Mouse (Mus musculus) MEL (cell line): ENCODE measurements around the gene Eipr1. TPM values are rescaled to one million over a fixed set of nuclear protein-coding genes. Genes with fewer than 3 reads are reported as not detected.
"Not testable (repeated sequence)": the region's sequence is repeated elsewhere in the genome, so short reads cannot be mapped to it uniquely, and the experiment has no call there.

Experiments
- DNase-seq: peaks from one replicate; pipeline ENCODE4 v3.0.0; 2011; ENCODE audit warnings: low read depth, low spot score
- H3K27ac ChIP-seq: 2 replicates; pipeline ENCODE4 v1.5.1; 2012; ENCODE audit warnings: low read depth, mild to moderate bottlenecking, control low read depth, low read length, moderate library complexity; ENCODE audit not compliant: control insufficient read depth
- H3K27me3 ChIP-seq, 2 experiments: fragments of 150-350 bp in 1 of 2; sonication (generic) in 1 of 2; 2 replicates each; pipeline ENCODE4 v1.6.1; 2012; ENCODE audit warnings: low read length in 2 of 2, mild to moderate bottlenecking in 2 of 2, improper control_type of control experiment in 1 of 2, moderate library complexity in 1 of 2; ENCODE audit not compliant: insufficient read depth in 2 of 2, control insufficient read depth in 1 of 2
- H3K36me3 ChIP-seq, 2 experiments: 2 replicates each; pipeline ENCODE4 v1.6.1; 2012 to 2014; ENCODE audit warnings: low read length in 2 of 2, improper control_type of control experiment in 1 of 2, inconsistent platforms in 1 of 2, mild to moderate bottlenecking in 1 of 2; ENCODE audit not compliant: insufficient read depth in 2 of 2, control insufficient read depth in 1 of 2
- H3K4me1 ChIP-seq, 2 experiments: fragments of 150-350 bp in 1 of 2; sonication (generic) in 1 of 2; 2 replicates each; pipeline ENCODE4 v1.6.1; 2012; ENCODE audit warnings: low read length in 2 of 2, improper control_type of control experiment in 1 of 2, mild to moderate bottlenecking in 1 of 2; ENCODE audit not compliant: insufficient read depth in 2 of 2, control insufficient read depth in 1 of 2
- H3K4me3 ChIP-seq, 2 experiments: fragments of 150-350 bp in 1 of 2; sonication (generic) in 1 of 2; 2 replicates each; pipeline ENCODE4 v1.5.1; 2012; ENCODE audit warnings: low read depth in 2 of 2, low read length in 2 of 2, mild to moderate bottlenecking in 2 of 2, moderate library complexity in 2 of 2, control low read depth in 1 of 2, improper control_type of control experiment in 1 of 2; ENCODE audit not compliant: control insufficient read depth in 1 of 2, insufficient read depth in 1 of 2
- H3K79me2 ChIP-seq: 2 replicates; pipeline ENCODE4 v1.6.1; 2012; ENCODE audit warnings: mild to moderate bottlenecking, low read length, moderate library complexity; ENCODE audit not compliant: control insufficient read depth, poor library complexity, insufficient read depth
- H3K9ac ChIP-seq: 2 replicates; pipeline ENCODE4 v1.6.1; 2012; ENCODE audit warnings: low read depth, mild to moderate bottlenecking, control low read depth, low read length, moderate library complexity; ENCODE audit not compliant: control insufficient read depth, poor library complexity, severe bottlenecking
- H3K9me3 ChIP-seq: fragments of 150-350 bp; sonication (generic); replicated peaks from 2 replicates; pipeline ENCODE4 v1.6.1; 2012; ENCODE audit warnings: mild to moderate bottlenecking, low read length, improper control_type of control experiment, moderate library complexity; ENCODE audit not compliant: insufficient read depth
- CHD1 ChIP-seq: IDR thresholded peaks from 2 replicates; pipeline ENCODE4 v1.6.1; 2012; ENCODE audit warnings: low read depth, mild to moderate bottlenecking, inconsistent platforms, low read length, improper control_type of control experiment
- CHD2 ChIP-seq: IDR thresholded peaks from 2 replicates; pipeline ENCODE4 v1.6.1; 2011; ENCODE audit warnings: low read length, improper control_type of control experiment
- HCFC1 ChIP-seq: IDR thresholded peaks from 2 replicates; pipeline ENCODE4 v1.6.1; 2012; ENCODE audit warnings: low read depth, mild to moderate bottlenecking, inconsistent platforms, low read length, improper control_type of control experiment, moderate library complexity
- MAX ChIP-seq: IDR thresholded peaks from 2 replicates; pipeline ENCODE4 v1.6.1; 2011; ENCODE audit warnings: low read length, improper control_type of control experiment
- NRF1 ChIP-seq: IDR thresholded peaks from 2 replicates; pipeline ENCODE4 v1.6.1; 2014; ENCODE audit warnings: low read depth, mild to moderate bottlenecking, inconsistent platforms, low read length, improper control_type of control experiment, moderate library complexity; ENCODE audit not compliant: poor library complexity, insufficient read depth, severe bottlenecking
- UBTF ChIP-seq: IDR thresholded peaks from 2 replicates; pipeline ENCODE4 v1.6.1; 2012; ENCODE audit warnings: low read depth, mild to moderate bottlenecking, inconsistent platforms, low read length, improper control_type of control experiment, moderate library complexity, borderline replicate concordance; ENCODE audit not compliant: insufficient read depth
- ZC3H11A ChIP-seq: IDR thresholded peaks from 2 replicates; pipeline ENCODE4 v1.6.1; 2012; ENCODE audit warnings: low read depth, mild to moderate bottlenecking, inconsistent platforms, low read length, improper control_type of control experiment
- ZKSCAN1 ChIP-seq: IDR thresholded peaks from 2 replicates; pipeline ENCODE4 v1.6.1; 2012; ENCODE audit warnings: low read depth, mild to moderate bottlenecking, inconsistent platforms, low read length, improper control_type of control experiment, moderate library complexity
- ZNF384 ChIP-seq: IDR thresholded peaks from 2 replicates; pipeline ENCODE4 v1.6.1; 2012; ENCODE audit warnings: low read depth, mild to moderate bottlenecking, inconsistent platforms, low read length, improper control_type of control experiment
- polyA plus RNA-seq, 2 experiments: library from polyadenylated mRNA; stranded (reverse) in 1 of 2; unstranded in 1 of 2; fragments of >175 nt in 1 of 2; fragments of >200 nt in 1 of 2; gene quantifications; 2 replicates each; pipeline versions ENCODE4 v1.2.1 to v1.2.4; 2012; ENCODE audit warnings: low replicate concordance in 2 of 2, low read depth in 1 of 2; ENCODE audit not compliant: insufficient read length in 2 of 2, insufficient read depth in 1 of 2, missing spikeins in 1 of 2
- total RNA-seq: library from RNA; depleted of rRNA; stranded (reverse); fragments of 300-350 nt; gene quantifications from 2 replicates; pipeline ENCODE4 v1.2.3, GENCODE M21; 2012; rRNA removed

Eipr1 gene
- total and polyA plus RNA-seq, 3 experiments, result 45.8 to 51.5 TPM; not detected in 1

DNA sequence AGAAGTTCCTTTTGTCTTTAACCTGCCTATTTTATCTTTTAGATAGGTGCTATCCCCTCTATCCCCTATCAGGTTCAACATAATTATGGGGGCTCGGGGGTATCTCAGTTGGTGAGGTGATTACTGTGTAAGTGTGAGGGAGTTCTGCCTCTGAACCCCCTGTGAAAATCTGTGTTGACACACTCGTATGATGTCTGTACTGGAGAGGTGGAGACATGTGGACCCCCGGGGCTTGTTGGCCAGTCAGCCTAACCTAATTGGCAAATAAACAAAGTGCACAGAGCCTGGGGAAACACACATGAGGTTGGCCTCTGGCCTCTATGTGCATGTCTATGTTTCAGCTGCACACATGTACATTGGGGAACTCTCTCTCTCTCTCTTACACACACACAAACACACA lies 161.5 kb downstream of the Eipr1 start:
- Histone ChIP-seq H3K4me1 (no peaks in the 10 kb centered on the region), H3K9me3 (no peaks in the 10 kb centered on the region), H3K27ac (no peak overlapping the region), H3K36me3 (no peaks in the 10 kb centered on the region), H3K79me2 (no peaks in the 10 kb centered on the region), H3K4me3 (no peak overlapping the region), H3K9ac (no peak overlapping the region), H3K27me3 (no peaks in the 10 kb centered on the region)
- TF ChIP-seq ZC3H11A (no peak), HCFC1 (no peak), ZKSCAN1 (no peak), ZNF384 (no peak), MAX (no peak), CHD2 (no peak), NRF1 (no peak), UBTF (no peak), CHD1 (no peak)
- DNase-seq, result no peak

DNA sequence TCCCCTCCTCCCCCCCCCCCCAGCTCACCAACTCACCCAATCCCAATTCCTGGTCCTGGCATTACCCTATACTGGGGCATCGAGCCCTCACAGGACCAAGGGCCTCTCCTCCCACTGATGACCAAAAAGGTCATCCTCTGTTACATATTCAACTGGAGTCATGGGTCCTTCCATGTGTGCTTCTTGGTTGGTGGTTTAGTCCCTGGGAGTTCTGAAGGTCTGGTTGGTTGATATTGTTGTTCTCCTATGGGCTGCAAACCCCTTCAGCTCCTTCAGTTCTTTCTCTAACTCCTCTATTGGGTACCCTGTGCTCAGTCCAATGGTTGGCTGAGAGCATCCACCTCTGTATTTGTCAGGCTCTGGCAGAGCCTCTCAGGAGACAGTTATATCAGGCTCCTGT lies 162.5 kb downstream of the Eipr1 start:
- not testable (repeated sequence) for H3K79me2 ChIP-seq, H3K36me3 ChIP-seq, H3K4me3 ChIP-seq, H3K4me1 ChIP-seq, H3K9me3 ChIP-seq, H3K27me3 ChIP-seq, H3K9ac ChIP-seq, H3K27ac ChIP-seq, DNase-seq

Other genes starting within 250 kb of the Eipr1 start
- not detected in 2 replicates for gene Dcdc2c, start 199.4 kb upstream of the Eipr1 start, total RNA-seq
- gene Dcdc2c, start 199.4 kb upstream of the Eipr1 start, polyA plus RNA-seq, result under 1 TPM in 1 of 2 experiments, not detected in 1; 0.06 TPM
- gene Allc, start 169.3 kb upstream of the Eipr1 start, total RNA-seq, result 0.42 and 0.85 TPM in 2 replicates
- gene Allc, start 169.3 kb upstream of the Eipr1 start, polyA plus RNA-seq, result 1 to 10 TPM in 1 of 2 experiments, not detected in 1; 2.2 TPM
- gene Colec11, start 128.4 kb upstream of the Eipr1 start, total RNA-seq, result 0.23 and 0.54 TPM in 2 replicates
- gene Colec11, start 128.4 kb upstream of the Eipr1 start, polyA plus RNA-seq, result under 1 TPM in 1 of 2 experiments, not detected in 1; 0.74 TPM
- gene Rps7, start 115.8 kb upstream of the Eipr1 start, total RNA-seq, result 2,384 and 2,439 TPM in 2 replicates
- gene Rps7, start 115.8 kb upstream of the Eipr1 start, polyA plus RNA-seq, result 100 to 1,000 TPM; 300 to 476 TPM
- gene Rnaseh1, start 102.2 kb upstream of the Eipr1 start, total RNA-seq, result 39.0 and 47.9 TPM in 2 replicates
- gene Rnaseh1, start 102.2 kb upstream of the Eipr1 start, polyA plus RNA-seq, result 10 to 100 TPM in 1 of 2 experiments, not detected in 1; 36.5 TPM
- 18.1 and 22.1 TPM in 2 replicates for gene Adi1, start 76.6 kb upstream of the Eipr1 start, total RNA-seq
- gene Adi1, start 76.6 kb upstream of the Eipr1 start, polyA plus RNA-seq, result 10 to 100 TPM in 1 of 2 experiments, not detected in 1; 54.8 TPM
- 29.4 and 31.1 TPM in 2 replicates for gene Trappc12, start 1.3 kb upstream of the Eipr1 start, total RNA-seq
- gene Trappc12, start 1.3 kb upstream of the Eipr1 start, polyA plus RNA-seq, result 10 to 100 TPM in 1 of 2 experiments, not detected in 1; 35.1 TPM